Mouse (Mus musculus) frontal cortex, adult 2 months (tissue): ENCODE data around the gene Lonrf2. TPM values are rescaled to one million over a fixed set of nuclear protein-coding genes. Genes with fewer than 3 reads are reported as not detected.

Source experiments
- DNase-seq, 2 experiments: peaks; one replicate each; pipeline ENCODE4 v3.0.0; 2022; ENCODE audit warnings: low spot score in 1 of 2; ENCODE audit errors: extremely low spot score in 1 of 2
- polyA plus RNA-seq: library from polyadenylated mRNA; depleted of rRNA; stranded (reverse); fragments of >200 nt; gene quantifications from 2 replicates; pipeline ENCODE4 v1.2.3, GENCODE M21; 2012; rRNA removed

Gene Lonrf2
- polyA plus RNA-seq, 1 experiment, result 66.8 TPM

GRCm38 (mm10) chr1:38777500-38777899 is 59.0 kb downstream of the Lonrf2 start:
- no peak for DNase-seq

- no peak for DNase-seq
Observed at GRCm38 (mm10) chr1:38775713-38776112, 60.8 kb downstream of the Lonrf2 start.

- no peak for DNase-seq
Observed at GRCm38 (mm10) chr1:38770676-38771075, 65.8 kb downstream of the Lonrf2 start.

GRCm38 (mm10) chr1:38769920-38770319 is 66.6 kb downstream of the Lonrf2 start:
- DNase-seq, result peak; percentile 48 to 88

GRCm38 (mm10) chr1:38767812-38768211 is 68.7 kb downstream of the Lonrf2 start:
- DNase-seq, result peak in 1 of 2 experiments; percentile 82

GRCm38 (mm10) chr1:38766661-38767572 is 69.6 kb downstream of the Lonrf2 start:
- DNase-seq, result no peak

GRCm38 (mm10) chr1:38766254-38766653 is 70.3 kb downstream of the Lonrf2 start:
- DNase-seq, result no peak

- no peak for DNase-seq
Observed at GRCm38 (mm10) chr1:38763960-38764613, 72.4 kb downstream of the Lonrf2 start.

GRCm38 (mm10) chr1:38760424-38760823 is 76.1 kb downstream of the Lonrf2 start:
- DNase-seq, result no peak

GRCm38 (mm10) chr1:38757791-38758403 is 78.6 kb downstream of the Lonrf2 start:
- no peak for DNase-seq

GRCm38 (mm10) chr1:38743863-38744262 is 92.6 kb downstream of the Lonrf2 start:
- no peak for DNase-seq

Other genes starting within 250 kb of the Lonrf2 start
- 28.3 and 32.1 TPM in 2 replicates for gene Aff3, start 171.8 kb downstream of the Lonrf2 start, polyA plus RNA-seq
- 31.7 and 34.8 TPM in 2 replicates for gene Chst10, start 61.5 kb upstream of the Lonrf2 start, polyA plus RNA-seq
- not detected in 2 replicates for gene Nms, start 102.4 kb upstream of the Lonrf2 start, polyA plus RNA-seq
- gene Pdcl3, start 148.9 kb upstream of the Lonrf2 start, polyA plus RNA-seq, result 44.7 and 53.8 TPM in 2 replicates